Mouse (Mus musculus): ENCODE measurements at regions not wholly inside any gene's neighbourhood (a gene's known extent, or its start where the extent isn't known, plus 50 kb on each side); places are given as distances from the start of the nearest gene placed in this dataset.

DNA sequence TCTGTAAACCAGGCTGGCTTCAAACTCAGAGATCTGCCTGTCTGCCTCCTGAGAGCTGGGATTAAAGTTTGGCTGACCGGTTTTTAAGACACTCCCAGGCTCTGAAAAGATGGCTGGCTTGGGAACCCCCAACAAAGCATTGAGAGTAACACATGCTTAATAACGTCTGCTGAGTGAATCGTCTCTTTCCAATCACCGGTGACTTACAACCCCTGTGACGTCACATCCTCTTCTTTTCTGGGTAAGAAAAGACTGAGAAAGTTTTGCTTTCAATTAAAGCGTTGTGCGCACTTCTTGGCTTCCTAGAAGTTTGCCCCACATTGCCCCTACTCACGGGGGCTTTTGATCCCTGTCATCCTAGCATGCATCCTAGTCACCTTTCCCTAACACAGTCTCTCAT lies 109.1 kb downstream of the Foxb1 start:
- Histone ChIP-seq H3K4me3 (replicated peaks; ENCODE audit: low read depth, low read length) (no peak overlapping the region), H3K36me3 (ENCODE audit: control insufficient read depth, insufficient read depth, low read length) (no peaks in the 10 kb centered on the region), H3K4me1 (ENCODE audit: control insufficient read depth, insufficient read depth, low read length) (no peaks in the 10 kb centered on the region), H3K27ac (replicated peaks; ENCODE audit: low read depth, low read length) (no peak overlapping the region), H3K4me2 (ENCODE audit: low read length) (no peak overlapping the region), H3K27me3 (ENCODE audit: control insufficient read depth, insufficient read depth, low read length) (no peaks in the 10 kb centered on the region), H3K9me3 (ENCODE audit: control insufficient read depth, low read length) (no peaks in the 10 kb centered on the region), H3K9ac (replicated peaks; ENCODE audit: low read length) (no peak overlapping the region)
- DNase-seq (no peak), ATAC-seq (ENCODE audit: low FRiP score, low TSS enrichment) (no peak)
- WGBS, result 69% methylated on average over 8 of the region's 8 CpGs

DNA sequence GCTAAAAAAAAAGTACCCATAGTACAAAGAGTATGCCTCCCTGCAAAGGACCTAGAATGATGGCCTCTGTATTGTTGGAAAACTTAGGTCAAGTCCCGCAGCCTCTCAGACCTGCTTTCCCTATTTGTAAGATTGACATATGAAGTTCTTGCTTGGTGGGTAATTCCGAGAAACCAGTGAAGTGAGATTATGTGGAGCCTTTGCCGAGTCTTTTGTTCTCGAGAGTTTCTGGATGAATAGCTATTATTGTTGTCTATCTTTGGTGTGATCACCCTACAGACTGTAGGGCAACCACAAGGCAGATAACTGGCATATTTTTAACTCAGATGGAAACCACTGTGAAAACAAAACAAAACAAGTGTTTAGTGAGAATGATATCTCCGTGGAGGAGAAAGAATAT lies 118.1 kb downstream of the Foxb1 start:
- H3K4me1 ChIP-seq (ENCODE audit: control insufficient read depth, insufficient read depth, low read length), result no peaks in the 10 kb centered on the region
- H3K4me3 ChIP-seq (replicated peaks; ENCODE audit: low read depth, low read length), result no peak overlapping the region
- no peaks in the 10 kb centered on the region for H3K27me3 ChIP-seq (ENCODE audit: control insufficient read depth, insufficient read depth, low read length)
- DNase-seq, result no peak
- WGBS, result 59% methylated on average over 5 of the region's 5 CpGs
- H3K9me3 ChIP-seq (ENCODE audit: control insufficient read depth, low read length), result no peaks in the 10 kb centered on the region
- no peak for ATAC-seq (ENCODE audit: low FRiP score, low TSS enrichment)
- no peak overlapping the region for H3K9ac ChIP-seq (replicated peaks; ENCODE audit: low read length)
- no peak overlapping the region for H3K27ac ChIP-seq (replicated peaks; ENCODE audit: low read depth, low read length)
- H3K4me2 ChIP-seq (ENCODE audit: low read length), result no peak overlapping the region
- no peaks in the 10 kb centered on the region for H3K36me3 ChIP-seq (ENCODE audit: control insufficient read depth, insufficient read depth, low read length)

- H3K4me3 ChIP-seq (replicated peaks; ENCODE audit: low read depth, low read length), result no peak overlapping the region
- ATAC-seq (ENCODE audit: low FRiP score, low TSS enrichment) (no peak), DNase-seq (peak; percentile 91)
- H3K4me2 ChIP-seq (ENCODE audit: low read length), result no peak overlapping the region
- no peaks in the 10 kb centered on the region for H3K9me3 ChIP-seq (ENCODE audit: control insufficient read depth, low read length)
- 17% methylated on average over 7 of the region's 7 CpGs for WGBS
- no peaks in the 10 kb centered on the region for H3K4me1 ChIP-seq (ENCODE audit: control insufficient read depth, insufficient read depth, low read length)
- H3K36me3 ChIP-seq (ENCODE audit: control insufficient read depth, insufficient read depth, low read length), result no peaks in the 10 kb centered on the region
- H3K27ac ChIP-seq (replicated peaks; ENCODE audit: low read depth, low read length), result no peak overlapping the region
- H3K9ac ChIP-seq (replicated peaks; ENCODE audit: low read length), result no peak overlapping the region
- H3K27me3 ChIP-seq (ENCODE audit: control insufficient read depth, insufficient read depth, low read length), result no peaks in the 10 kb centered on the region
Measured at GRCm38 (mm10) chr9:69623312-69623711, 137.4 kb downstream of the Foxb1 start.

GRCm38 (mm10) chr9:69621006-69621405 lies 139.7 kb downstream of the Foxb1 start:
- Histone ChIP-seq H3K4me2 (ENCODE audit: low read length) (no peak overlapping the region), H3K9ac (replicated peaks; ENCODE audit: low read length) (no peak overlapping the region), H3K9me3 (ENCODE audit: control insufficient read depth, low read length) (no peaks in the 10 kb centered on the region), H3K4me1 (ENCODE audit: control insufficient read depth, insufficient read depth, low read length) (no peaks in the 10 kb centered on the region), H3K27me3 (ENCODE audit: control insufficient read depth, insufficient read depth, low read length) (no peaks in the 10 kb centered on the region), H3K36me3 (ENCODE audit: control insufficient read depth, insufficient read depth, low read length) (no peaks in the 10 kb centered on the region), H3K27ac (replicated peaks; ENCODE audit: low read depth, low read length) (no peak overlapping the region), H3K4me3 (replicated peaks; ENCODE audit: low read depth, low read length) (no peak overlapping the region)
- DNase-seq (no peak), ATAC-seq (ENCODE audit: low FRiP score, low TSS enrichment) (no peak)
- WGBS, result 79% methylated on average over 3 of the region's 3 CpGs

DNA sequence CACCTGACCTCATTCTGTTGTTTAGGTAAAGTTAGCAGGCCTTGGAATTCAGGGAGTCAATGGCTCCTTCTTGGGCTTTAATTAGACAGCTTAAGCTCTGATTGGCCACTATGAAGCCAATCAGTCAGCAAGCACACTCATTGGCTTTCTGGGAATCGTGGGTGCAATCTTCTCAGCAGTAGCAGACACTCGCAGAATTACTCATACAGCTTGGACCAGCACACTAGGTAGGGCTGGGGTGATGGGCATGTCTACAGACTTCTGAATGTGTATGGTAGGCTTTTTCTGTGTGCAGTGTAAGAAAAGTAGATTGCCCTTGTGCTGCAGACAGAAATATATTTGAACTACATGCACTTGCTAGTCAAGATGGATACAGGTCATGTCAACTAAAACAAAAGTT lies 143.4 kb downstream of the Foxb1 start:
- Histone ChIP-seq H3K4me3 (replicated peaks; ENCODE audit: low read depth, low read length) (no peak overlapping the region), H3K27ac (replicated peaks; ENCODE audit: low read depth, low read length) (no peak overlapping the region), H3K4me1 (ENCODE audit: control insufficient read depth, insufficient read depth, low read length) (no peaks in the 10 kb centered on the region), H3K9me3 (ENCODE audit: control insufficient read depth, low read length) (no peaks in the 10 kb centered on the region), H3K4me2 (ENCODE audit: low read length) (no peak overlapping the region), H3K36me3 (ENCODE audit: control insufficient read depth, insufficient read depth, low read length) (no peaks in the 10 kb centered on the region), H3K27me3 (ENCODE audit: control insufficient read depth, insufficient read depth, low read length) (no peaks in the 10 kb centered on the region), H3K9ac (replicated peaks; ENCODE audit: low read length) (no peak overlapping the region)
- DNase-seq, result no peak
- ATAC-seq (ENCODE audit: low FRiP score, low TSS enrichment), result no peak
- 90% methylated on average over 2 of the region's 2 CpGs for WGBS

DNA sequence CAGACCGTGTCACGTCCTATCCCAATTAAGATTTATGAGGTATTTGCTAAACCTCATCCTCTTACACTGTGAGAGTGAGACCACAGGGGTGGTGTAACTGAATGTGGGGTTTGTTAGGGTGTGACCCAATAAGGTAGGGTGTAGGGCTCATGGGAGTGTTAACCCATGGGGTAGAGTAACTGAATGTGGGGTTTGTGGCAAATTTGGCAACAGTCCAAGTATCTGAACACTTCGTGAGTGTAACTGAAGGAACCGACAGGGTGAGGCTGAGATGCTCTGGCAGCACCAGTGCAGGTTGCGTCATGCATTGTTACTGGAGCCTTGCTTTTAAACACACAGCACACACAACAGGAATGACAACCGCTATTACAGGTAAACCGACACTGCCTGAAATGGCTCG lies 144.1 kb downstream of the Anxa2 start:
- Histone ChIP-seq H3K9me3 (ENCODE audit: control insufficient read depth, low read length) (no peaks in the 10 kb centered on the region), H3K4me3 (replicated peaks; ENCODE audit: low read depth, low read length) (no peak overlapping the region), H3K4me2 (ENCODE audit: low read length) (no peak overlapping the region), H3K36me3 (ENCODE audit: control insufficient read depth, insufficient read depth, low read length) (no peaks in the 10 kb centered on the region), H3K27me3 (ENCODE audit: control insufficient read depth, insufficient read depth, low read length) (no peaks in the 10 kb centered on the region), H3K27ac (replicated peaks; ENCODE audit: low read depth, low read length) (no peak overlapping the region), H3K4me1 (ENCODE audit: control insufficient read depth, insufficient read depth, low read length) (no peaks in the 10 kb centered on the region), H3K9ac (replicated peaks; ENCODE audit: low read length) (no peak overlapping the region)
- WGBS, result 81% methylated on average over 8 of the region's 8 CpGs
- ATAC-seq (ENCODE audit: low FRiP score, low TSS enrichment) (no peak), DNase-seq (no peak)

DNA sequence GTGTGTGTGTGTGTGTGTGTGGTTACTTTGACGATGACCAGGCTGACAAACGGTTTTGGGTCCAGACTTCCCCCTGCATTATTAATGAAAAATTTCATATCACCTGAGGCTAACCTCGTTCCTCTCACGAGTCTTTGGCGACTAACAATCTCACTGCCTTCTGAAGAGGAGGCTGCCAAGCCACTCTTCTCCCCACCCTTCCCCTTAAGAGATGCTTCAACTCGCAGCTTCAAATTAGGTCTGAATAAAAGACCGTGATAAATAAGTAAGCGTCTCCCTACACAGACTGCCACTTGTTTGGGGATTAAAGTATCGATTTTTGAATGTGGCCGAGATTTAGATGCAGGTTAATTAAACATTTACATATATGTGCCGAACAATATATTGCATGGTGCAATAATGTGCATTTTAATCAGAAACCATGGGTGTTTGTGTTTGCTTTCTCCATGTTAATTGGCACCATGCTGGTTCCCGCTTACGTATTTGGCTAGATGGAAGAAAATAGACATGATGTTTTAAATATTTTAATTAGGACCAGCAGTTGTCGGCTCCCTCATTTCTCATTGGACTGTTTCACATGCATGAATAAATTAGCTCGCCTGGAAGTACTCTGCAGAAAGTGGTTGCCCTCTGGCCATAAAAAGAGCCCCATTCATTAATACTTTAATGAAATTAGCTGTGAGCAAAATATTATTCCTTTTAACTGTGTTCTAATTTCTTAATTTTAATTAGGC lies 139.1 kb downstream of the Anxa2 start:
- Histone ChIP-seq H3K4me2 (ENCODE audit: low read length) (peak overlapping the region; percentile 22; the same call in 1 of the 2 replicates), H3K9ac (replicated peaks; ENCODE audit: low read length) (no peak overlapping the region), H3K27me3 (ENCODE audit: control insufficient read depth, insufficient read depth, low read length) (no peaks in the 10 kb centered on the region), H3K9me3 (ENCODE audit: control insufficient read depth, low read length) (no peaks in the 10 kb centered on the region), H3K27ac (replicated peaks; ENCODE audit: low read depth, low read length) (no peak overlapping the region), H3K36me3 (ENCODE audit: control insufficient read depth, insufficient read depth, low read length) (no peaks in the 10 kb centered on the region), H3K4me3 (replicated peaks; ENCODE audit: low read depth, low read length) (no peak overlapping the region), H3K4me1 (ENCODE audit: control insufficient read depth, insufficient read depth, low read length) (no peaks in the 10 kb centered on the region)
- 44% methylated on average over 15 of the region's 15 CpGs for WGBS
- no peak for ATAC-seq (ENCODE audit: low FRiP score, low TSS enrichment)
- DNase-seq, result peak; percentile 64

GRCm38 (mm10) chr9:69588846-69589245 lies 135.4 kb downstream of the Anxa2 start:
- no peak for DNase-seq
- Histone ChIP-seq H3K27ac (replicated peaks; ENCODE audit: low read depth, low read length) (no peak overlapping the region), H3K9ac (replicated peaks; ENCODE audit: low read length) (no peak overlapping the region), H3K4me2 (ENCODE audit: low read length) (no peak overlapping the region), H3K4me3 (replicated peaks; ENCODE audit: low read depth, low read length) (no peak overlapping the region), H3K9me3 (ENCODE audit: control insufficient read depth, low read length) (no peaks in the 10 kb centered on the region), H3K27me3 (ENCODE audit: control insufficient read depth, insufficient read depth, low read length) (no peaks in the 10 kb centered on the region), H3K36me3 (ENCODE audit: control insufficient read depth, insufficient read depth, low read length) (no peaks in the 10 kb centered on the region), H3K4me1 (ENCODE audit: control insufficient read depth, insufficient read depth, low read length) (0 out of 2 replicates have a peak, but pooled peaks cover 4% of the 10 kb centered on the region)
- ATAC-seq (ENCODE audit: low FRiP score, low TSS enrichment), result no peak
- 88% methylated on average over 4 of the region's 4 CpGs for WGBS

- H3K27me3 ChIP-seq (ENCODE audit: control insufficient read depth, insufficient read depth, low read length), result no peaks in the 10 kb centered on the region
- no peak overlapping the region for H3K4me3 ChIP-seq (replicated peaks; ENCODE audit: low read depth, low read length)
- ATAC-seq (ENCODE audit: low FRiP score, low TSS enrichment), result no peak
- H3K9me3 ChIP-seq (ENCODE audit: control insufficient read depth, low read length), result no peaks in the 10 kb centered on the region
- WGBS, result 66% methylated on average over 3 of the region's 3 CpGs
- peak overlapping the region; percentile 58 for H3K27ac ChIP-seq (replicated peaks; ENCODE audit: low read depth, low read length)
- H3K9ac ChIP-seq (replicated peaks; ENCODE audit: low read length), result no peak overlapping the region
- H3K4me1 ChIP-seq (ENCODE audit: control insufficient read depth, insufficient read depth, low read length), result 0 out of 2 replicates have a peak, but pooled peaks cover 4% of the 10 kb centered on the region
- H3K4me2 ChIP-seq (ENCODE audit: low read length), result no peak overlapping the region
- DNase-seq, result peak; percentile 15
- no peaks in the 10 kb centered on the region for H3K36me3 ChIP-seq (ENCODE audit: control insufficient read depth, insufficient read depth, low read length)
Measured at GRCm38 (mm10) chr9:69587096-69587495, 133.7 kb downstream of the Anxa2 start.
